Mouse (Mus musculus): Measurements from ENCODE around the gene Dtx3.
"Not testable (repeated sequence)": the region's sequence is repeated elsewhere in the genome, so short reads cannot be mapped to it uniquely, and the experiment has no call there.

The Dtx3 gene

GRCm38 (mm10) chr10:127165654-127166403, 29.7 kb downstream of the Dtx3 start:
- DNase-seq (ENCODE audit: low spot score in 2 of 2), result peak; percentile 75 to 76

DNA sequence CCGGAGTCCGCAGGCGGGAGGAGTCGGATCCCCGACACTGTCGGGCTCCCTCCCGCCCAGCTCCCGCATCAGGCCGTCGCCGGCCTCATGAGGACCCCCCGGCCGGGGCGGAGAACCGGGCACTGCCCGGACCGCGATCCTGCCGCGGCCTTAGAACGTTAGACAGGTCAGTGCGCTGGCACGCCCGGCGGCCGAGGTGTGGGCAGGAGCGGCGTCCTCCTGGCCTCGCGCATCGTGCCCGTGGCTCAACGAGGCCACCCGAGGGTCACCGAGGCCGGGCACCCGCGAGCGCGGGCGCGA, 30.2 kb downstream of the Dtx3 start:
- no peak for DNase-seq (ENCODE audit: low spot score in 2 of 2)

GRCm38 (mm10) chr10:127164631-127165353, 30.7 kb downstream of the Dtx3 start, which contains the start of gene B4galnt1:
B4galnt1 (plus strand) TSS chr10:127165225.
- DNase-seq (ENCODE audit: low spot score in 2 of 2), result peak; percentile 92 to 93

DNA sequence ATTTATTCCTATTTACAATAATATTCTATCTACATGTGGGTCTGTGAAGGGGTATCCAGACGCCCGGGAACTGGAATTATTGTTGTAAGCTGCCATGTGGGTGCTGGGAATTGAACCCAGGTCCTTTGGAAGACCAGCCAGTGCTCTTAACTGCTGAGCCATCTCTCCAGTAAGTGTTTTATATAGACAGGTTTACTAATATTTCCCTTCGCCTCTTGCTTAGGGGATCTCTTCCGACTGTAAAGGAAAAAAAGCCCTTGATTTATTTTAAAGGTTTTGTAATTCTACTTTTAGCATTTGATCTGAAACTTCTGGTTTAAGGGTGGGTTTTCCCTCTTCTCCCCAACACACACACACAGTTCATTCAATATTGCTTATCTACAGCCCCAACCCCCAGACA, 31.3 kb downstream of the Dtx3 start:
- DNase-seq (ENCODE audit: low spot score in 2 of 2), result no peak

DNA sequence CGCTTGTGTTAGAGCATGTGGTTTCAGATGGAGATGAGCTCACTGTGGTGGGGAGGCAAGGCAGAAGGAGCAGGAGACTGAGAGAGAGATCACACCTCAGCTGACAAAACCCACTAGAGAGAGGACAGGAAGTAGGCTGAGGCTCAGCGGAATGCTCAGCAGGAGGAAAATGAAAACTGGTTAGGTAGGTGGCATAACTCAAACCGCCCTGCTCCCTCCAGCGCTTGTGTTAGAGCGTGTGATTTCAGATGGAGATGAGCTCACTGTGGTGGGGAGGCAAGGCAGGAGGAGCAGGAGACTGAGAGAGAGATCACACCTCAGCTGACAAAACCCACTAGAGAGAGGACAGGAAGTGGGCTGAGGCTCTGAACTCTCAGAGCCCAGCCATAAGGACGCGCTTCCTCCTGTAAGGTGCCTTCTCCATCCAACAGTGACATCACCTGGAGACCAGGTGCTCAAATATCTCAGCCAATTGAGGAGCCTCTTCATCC, 32.7 kb downstream of the Dtx3 start:
- peak; percentile 60 to 63 for DNase-seq (ENCODE audit: low spot score in 2 of 2)

GRCm38 (mm10) chr10:127160728-127161127, 34.8 kb downstream of the Dtx3 start:
- no peak for DNase-seq (ENCODE audit: low spot score in 2 of 2)

GRCm38 (mm10) chr10:127160081-127160480, 35.4 kb downstream of the Dtx3 start:
- no peak for DNase-seq (ENCODE audit: low spot score in 2 of 2)

- no peak for DNase-seq (ENCODE audit: low spot score in 2 of 2)
Measured at GRCm38 (mm10) chr10:127158471-127158870, 37.1 kb downstream of the Dtx3 start.

GRCm38 (mm10) chr10:127156511-127156910, 39.0 kb downstream of the Dtx3 start:
- DNase-seq (ENCODE audit: low spot score in 2 of 2), result no peak

GRCm38 (mm10) chr10:127156089-127156488, 39.4 kb downstream of the Dtx3 start:
- DNase-seq (ENCODE audit: low spot score in 2 of 2), result no peak

DNA sequence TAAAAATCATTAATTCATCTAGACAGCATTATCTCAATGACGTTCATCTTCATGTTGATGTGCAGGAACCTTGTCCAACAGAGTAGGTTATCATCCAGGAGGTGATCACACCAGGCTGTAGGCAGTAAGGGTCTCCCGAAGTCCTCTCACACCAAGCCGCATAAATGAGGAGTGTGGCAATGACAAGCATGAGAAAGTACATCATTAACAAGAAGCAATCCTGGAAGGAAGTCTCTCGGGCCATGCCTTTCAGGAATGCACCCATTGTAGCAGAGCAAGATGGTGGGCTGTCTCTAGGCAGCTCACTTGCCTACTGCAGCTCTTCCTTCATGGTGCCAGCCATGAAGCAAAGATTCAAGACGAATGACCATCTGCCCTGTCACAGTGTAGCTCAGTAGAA, 40.9 kb downstream of the Dtx3 start:
- DNase-seq (ENCODE audit: low spot score in 2 of 2), result no peak

GRCm38 (mm10) chr10:127154241-127154640, 41.3 kb downstream of the Dtx3 start:
- DNase-seq (ENCODE audit: low spot score in 2 of 2), result no peak

GRCm38 (mm10) chr10:127153323-127153722, 42.2 kb downstream of the Dtx3 start:
- DNase-seq (ENCODE audit: low spot score in 2 of 2), result no peak

GRCm38 (mm10) chr10:127152556-127152955, 43.0 kb downstream of the Dtx3 start:
- not testable (repeated sequence) for DNase-seq (ENCODE audit: low spot score in 2 of 2)

DNA sequence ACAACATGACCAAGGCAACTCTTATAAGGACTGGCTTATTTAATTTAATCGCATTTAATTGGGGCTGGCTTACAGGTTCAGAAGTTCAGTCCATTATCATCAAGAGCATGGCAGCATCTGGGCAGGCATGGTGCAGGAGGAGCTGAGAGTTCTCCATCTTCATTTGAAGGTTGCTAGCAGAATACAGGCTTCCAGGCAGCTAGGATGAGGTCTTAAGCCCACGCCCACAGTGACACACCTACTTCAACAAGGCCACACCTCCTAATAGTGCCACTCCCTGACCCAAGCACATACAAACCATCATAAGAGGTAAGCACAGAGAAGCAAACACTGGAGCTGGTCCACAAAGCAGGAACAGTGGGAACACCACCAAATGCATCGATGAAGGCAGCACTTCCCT, 44.3 kb downstream of the Dtx3 start:
- DNase-seq (ENCODE audit: low spot score in 2 of 2), result not testable (repeated sequence)

GRCm38 (mm10) chr10:127150471-127150872, 45.1 kb downstream of the Dtx3 start:
- no peak for DNase-seq (ENCODE audit: low spot score in 2 of 2)

DNA sequence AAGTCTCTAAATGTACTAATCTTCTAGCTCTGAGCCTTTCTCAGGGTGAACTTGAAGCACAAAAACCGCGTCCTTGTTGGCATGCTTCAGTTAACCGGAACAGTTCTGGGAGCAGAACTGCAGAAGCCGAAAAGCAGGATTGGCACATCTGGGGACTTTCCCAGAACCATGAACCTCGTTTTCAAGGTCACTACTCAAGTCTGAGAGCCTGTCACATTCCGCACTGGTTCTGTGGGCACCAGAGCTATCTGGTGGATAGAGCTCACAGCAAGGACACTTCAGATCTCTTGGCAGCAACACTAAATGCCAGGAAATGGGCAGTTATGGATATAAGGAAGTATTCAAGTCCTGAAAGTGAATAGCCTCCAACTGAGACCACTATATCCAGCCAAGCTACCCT, 48.4 kb downstream of the Dtx3 start:
- DNase-seq (ENCODE audit: low spot score in 2 of 2), result no peak

DNA sequence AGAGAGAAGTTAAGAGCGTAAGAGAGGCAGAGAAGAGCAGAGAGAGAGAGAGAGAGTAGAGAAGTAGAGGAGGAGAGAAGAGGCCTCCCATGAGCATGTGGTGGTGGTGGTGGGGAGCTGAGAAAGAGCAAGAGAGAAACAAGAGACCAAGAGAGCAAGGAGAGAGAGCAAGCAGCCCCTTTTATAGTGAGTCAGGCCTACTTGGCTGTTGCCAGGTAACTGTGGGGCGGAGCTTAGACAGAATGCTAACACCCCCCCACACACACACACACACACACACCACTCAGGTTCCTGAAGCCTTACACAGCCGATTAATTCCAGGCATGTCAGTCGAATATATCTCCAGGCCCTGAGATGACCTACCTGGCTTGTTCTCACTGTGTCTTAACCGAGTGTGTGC, 50.2 kb downstream of the Dtx3 start:
- DNase-seq (ENCODE audit: low spot score in 2 of 2), result no peak

GRCm38 (mm10) chr10:127144536-127144935, 51.0 kb downstream of the Dtx3 start:
- DNase-seq (ENCODE audit: low spot score in 2 of 2), result no peak

DNA sequence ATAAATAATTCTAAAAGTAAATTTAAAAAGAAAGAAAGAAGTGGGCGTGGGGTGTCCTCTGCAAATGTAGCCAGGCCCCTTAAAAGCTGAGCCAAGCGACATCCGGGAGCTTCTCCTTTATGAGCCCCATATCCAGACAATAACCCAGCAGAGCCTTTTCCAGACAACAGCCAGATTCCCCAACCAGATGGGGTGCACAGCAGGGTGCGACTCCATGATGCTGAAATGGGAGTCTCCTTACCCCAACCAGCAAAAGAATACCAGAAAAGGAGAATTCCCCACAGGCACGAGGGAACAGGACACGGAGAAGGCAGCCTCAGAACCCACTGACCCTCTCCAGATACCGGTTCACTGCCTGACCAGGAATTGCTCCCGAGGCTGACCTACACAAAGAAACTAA, 52.3 kb downstream of the Dtx3 start:
- DNase-seq (ENCODE audit: low spot score in 2 of 2), result no peak

- peak; percentile 71 for DNase-seq (ENCODE audit: low spot score in 2 of 2)
Measured at GRCm38 (mm10) chr10:127141500-127141899, 54.0 kb downstream of the Dtx3 start.

GRCm38 (mm10) chr10:127140971-127141370, 54.6 kb downstream of the Dtx3 start:
- DNase-seq (ENCODE audit: low spot score in 2 of 2), result no peak
